Mouse (Mus musculus) liver, embryonic 15.5 days (tissue): ENCODE measurements around the gene Neurl4. TPM values are rescaled to one million over a fixed set of nuclear protein-coding genes. Genes with fewer than 3 reads are reported as not detected.

Experiments used
- ATAC-seq: fragments of 200-750 bp; cut with Nextera tagmentation; 2 replicates; pipeline ENCODE4 v1.8.0; 2017; ENCODE audit warnings: moderate number of reproducible peaks, mild to moderate bottlenecking, moderate library complexity; ENCODE audit not compliant: insufficient read depth
- H3K27ac ChIP-seq: fragments of 300-500 bp; sonication (generic); replicated peaks from 2 replicates; pipeline ENCODE4 v1.5.1; 2015; ENCODE audit warnings: mild to moderate bottlenecking, inconsistent platforms
- H3K27me3 ChIP-seq: fragments of 300-500 bp; sonication (generic); 2 replicates; pipeline ENCODE4 v1.6.1; 2015; ENCODE audit warnings: mild to moderate bottlenecking, inconsistent platforms
- H3K36me3 ChIP-seq: fragments of 300-500 bp; sonication (generic); replicated peaks from 2 replicates; pipeline ENCODE4 v1.6.1; 2015; ENCODE audit warnings: moderate library complexity, mild to moderate bottlenecking, inconsistent platforms
- H3K4me1 ChIP-seq: fragments of 300-500 bp; sonication (generic); replicated peaks from 2 replicates; pipeline ENCODE4 v1.6.1; 2015; ENCODE audit warnings: inconsistent platforms
- H3K4me2 ChIP-seq: fragments of 300-500 bp; sonication (generic); 2 replicates; pipeline ENCODE4 v1.6.1; 2015; ENCODE audit warnings: moderate library complexity, mild to moderate bottlenecking, inconsistent platforms
- H3K4me3 ChIP-seq: fragments of 300-500 bp; sonication (generic); replicated peaks from 2 replicates; pipeline ENCODE4 v1.5.1; 2015; ENCODE audit warnings: mild to moderate bottlenecking, inconsistent platforms
- H3K9ac ChIP-seq: fragments of 300-500 bp; sonication (generic); 2 replicates; pipeline ENCODE4 v1.6.1; 2015; ENCODE audit warnings: moderate library complexity, mild to moderate bottlenecking, inconsistent platforms
- H3K9me3 ChIP-seq: fragments of 300-500 bp; sonication (generic); replicated peaks from 2 replicates; pipeline ENCODE4 v1.6.1; 2016; ENCODE audit warnings: inconsistent platforms
- WGBS: fragments of 180-500 bp; shearing (Covaris S2); methylation state at CpG from one replicate; pipeline ENCODE4 v1.1.7; 2015; ENCODE audit warnings: mixed read lengths; ENCODE audit not compliant: insufficient replicate concordance; 5-methylcytosine and 5-hydroxymethylcytosine counted together
- polyA plus RNA-seq: library from polyadenylated mRNA; unstranded; fragments of >200 nt; fragmentation: Nextera tagmentation; extraction: Ambion mirVana; gene quantifications from 2 replicates; pipeline ENCODE4 v1.2.1, GENCODE M21; 2015

Neurl4 gene
- polyA plus RNA-seq, 1 experiment from 2014 or later, result 2.7 TPM

GRCm38 (mm10) chr11:69899870-69900269, 1.0 kb upstream of the Neurl4 start:
- no peak overlapping the region for H3K9ac ChIP-seq
- peak overlapping the region; percentile 98 for H3K4me2 ChIP-seq
- H3K4me1 ChIP-seq, result peaks cover 54% of the 10 kb centered on the region
- H3K27me3 ChIP-seq, result peaks cover 25% of the 10 kb centered on the region
- no peak overlapping the region for H3K4me3 ChIP-seq
- peaks cover 18% of the 10 kb centered on the region for H3K36me3 ChIP-seq
- no peaks in the 10 kb centered on the region for H3K9me3 ChIP-seq
- ATAC-seq, result no peak
- 47% methylated on average over 4 of the region's 4 CpGs for WGBS
- no peak overlapping the region for H3K27ac ChIP-seq

GRCm38 (mm10) chr11:69901406-69901846, 554 bp downstream of the Neurl4 start:
- Histone ChIP-seq H3K4me3 (peak overlapping the region; percentile 90), H3K36me3 (peaks cover 33% of the 10 kb centered on the region), H3K27ac (peak overlapping the region; percentile 98), H3K9ac (peak overlapping the region; percentile 94), H3K27me3 (peaks cover 25% of the 10 kb centered on the region), H3K4me1 (peaks cover 45% of the 10 kb centered on the region), H3K9me3 (no peaks in the 10 kb centered on the region), H3K4me2 (peak overlapping the region; percentile 98)
- ATAC-seq, result peak; percentile 67
- WGBS, result under 1% methylated on average over 42 of the region's 42 CpGs

GRCm38 (mm10) chr11:69901993-69902392, 1.1 kb downstream of the Neurl4 start:
- peak overlapping the region; percentile 94 for H3K9ac ChIP-seq
- H3K4me3 ChIP-seq, result peak overlapping the region; percentile 90
- peaks cover 25% of the 10 kb centered on the region for H3K27me3 ChIP-seq
- peak; percentile 2; the same call in 1 of the 2 replicates for ATAC-seq
- H3K4me2 ChIP-seq, result peak overlapping the region; percentile 98
- peak overlapping the region; percentile 98 for H3K27ac ChIP-seq
- H3K4me1 ChIP-seq, result peaks cover 45% of the 10 kb centered on the region
- WGBS, result under 1% methylated on average over 39 of the region's 39 CpGs
- no peaks in the 10 kb centered on the region for H3K9me3 ChIP-seq
- peaks cover 39% of the 10 kb centered on the region for H3K36me3 ChIP-seq

GRCm38 (mm10) chr11:69902972-69903371, 2.1 kb downstream of the Neurl4 start:
- peak overlapping the region; percentile 90 for H3K4me3 ChIP-seq
- peak overlapping the region; percentile 98 for H3K27ac ChIP-seq
- no peaks in the 10 kb centered on the region for H3K9me3 ChIP-seq
- 71% methylated on average over 13 of the region's 13 CpGs for WGBS
- ATAC-seq, result no peak
- peak overlapping the region; percentile 94 for H3K9ac ChIP-seq
- H3K36me3 ChIP-seq, result peaks cover 49% of the 10 kb centered on the region
- peaks cover 21% of the 10 kb centered on the region for H3K27me3 ChIP-seq
- peak overlapping the region; percentile 98 for H3K4me2 ChIP-seq
- peaks cover 45% of the 10 kb centered on the region for H3K4me1 ChIP-seq

- Histone ChIP-seq H3K27me3 (peaks cover 11% of the 10 kb centered on the region), H3K27ac (no peak overlapping the region), H3K9ac (no peak overlapping the region), H3K36me3 (peaks cover 62% of the 10 kb centered on the region), H3K4me2 (no peak overlapping the region), H3K9me3 (no peaks in the 10 kb centered on the region), H3K4me3 (no peak overlapping the region; the same call in 1 of the 2 replicates), H3K4me1 (peaks cover 38% of the 10 kb centered on the region)
- WGBS, result 85% methylated on average over 9 of the region's 9 CpGs
- ATAC-seq, result no peak
Observed at GRCm38 (mm10) chr11:69904311-69904710, 3.4 kb downstream of the Neurl4 start.

- no peak overlapping the region for H3K9ac ChIP-seq
- H3K4me1 ChIP-seq, result peaks cover 13% of the 10 kb centered on the region
- no peaks in the 10 kb centered on the region for H3K27me3 ChIP-seq
- no peak overlapping the region for H3K4me3 ChIP-seq
- no peak overlapping the region for H3K27ac ChIP-seq
- WGBS, result 88% methylated on average over 11 of the region's 11 CpGs
- H3K9me3 ChIP-seq, result no peaks in the 10 kb centered on the region
- H3K4me2 ChIP-seq, result no peak overlapping the region
- peaks cover 97% of the 10 kb centered on the region for H3K36me3 ChIP-seq
- ATAC-seq, result no peak
Observed at GRCm38 (mm10) chr11:69908645-69909044, 7.8 kb downstream of the Neurl4 start.

- Histone ChIP-seq H3K27me3 (no peaks in the 10 kb centered on the region), H3K4me2 (no peak overlapping the region), H3K4me1 (peaks cover 11% of the 10 kb centered on the region), H3K9me3 (no peaks in the 10 kb centered on the region), H3K4me3 (no peak overlapping the region), H3K36me3 (peaks cover 92% of the 10 kb centered on the region), H3K27ac (no peak overlapping the region), H3K9ac (no peak overlapping the region)
- no peak for ATAC-seq
- 76% methylated on average over 5 of the region's 5 CpGs for WGBS
Observed at GRCm38 (mm10) chr11:69909174-69909573, 8.3 kb downstream of the Neurl4 start.

GRCm38 (mm10) chr11:69910177-69910576, 9.3 kb downstream of the Neurl4 start:
- no peak overlapping the region for H3K27ac ChIP-seq

GRCm38 (mm10) chr11:69910781-69911560, 10.1 kb downstream of the Neurl4 start:
- peaks cover 28% of the 10 kb centered on the region for H3K4me1 ChIP-seq
- H3K36me3 ChIP-seq, result peaks cover 88% of the 10 kb centered on the region
- no peaks in the 10 kb centered on the region for H3K9me3 ChIP-seq
- WGBS, result 86% methylated on average over 17 of the region's 17 CpGs
- H3K27ac ChIP-seq, result no peak overlapping the region
- H3K4me2 ChIP-seq, result no peak overlapping the region
- no peak overlapping the region for H3K4me3 ChIP-seq
- ATAC-seq, result no peak
- H3K9ac ChIP-seq, result no peak overlapping the region
- H3K27me3 ChIP-seq, result no peaks in the 10 kb centered on the region

More at GRCm38 (mm10) chr11:69910177-69910576, 9.3 kb downstream of the Neurl4 start:
- no peak overlapping the region for H3K9ac ChIP-seq
- peaks cover 88% of the 10 kb centered on the region for H3K36me3 ChIP-seq
- no peak for ATAC-seq
- no peak overlapping the region for H3K4me3 ChIP-seq
- no peaks in the 10 kb centered on the region for H3K9me3 ChIP-seq
- no peaks in the 10 kb centered on the region for H3K27me3 ChIP-seq
- 86% methylated on average over 8 of the region's 8 CpGs for WGBS
- H3K4me1 ChIP-seq, result peaks cover 20% of the 10 kb centered on the region
- H3K4me2 ChIP-seq, result no peak overlapping the region

- ATAC-seq, result no peak
- WGBS, result 77% methylated on average over 6 of the region's 6 CpGs
- no peak overlapping the region for H3K27ac ChIP-seq
- H3K9me3 ChIP-seq, result no peaks in the 10 kb centered on the region
- no peak overlapping the region for H3K9ac ChIP-seq
- H3K27me3 ChIP-seq, result no peaks in the 10 kb centered on the region
- no peak overlapping the region for H3K4me3 ChIP-seq
- H3K36me3 ChIP-seq, result peaks cover 88% of the 10 kb centered on the region
- H3K4me2 ChIP-seq, result no peak overlapping the region
- peaks cover 36% of the 10 kb centered on the region for H3K4me1 ChIP-seq
Observed at GRCm38 (mm10) chr11:69911701-69912100, 10.8 kb downstream of the Neurl4 start.

GRCm38 (mm10) chr11:69912716-69913530, 12.1 kb downstream of the Neurl4 start:
- H3K27me3 ChIP-seq, result no peaks in the 10 kb centered on the region
- ATAC-seq, result no peak
- H3K4me3 ChIP-seq, result peak overlapping the region; percentile 86
- no peaks in the 10 kb centered on the region for H3K9me3 ChIP-seq
- peak overlapping the region; percentile 97 for H3K27ac ChIP-seq
- 75% methylated on average over 15 of the region's 15 CpGs for WGBS
- peaks cover 48% of the 10 kb centered on the region for H3K4me1 ChIP-seq
- H3K4me2 ChIP-seq, result peak overlapping the region; percentile 90
- H3K36me3 ChIP-seq, result peaks cover 88% of the 10 kb centered on the region
- H3K9ac ChIP-seq, result peak overlapping the region; percentile 90
